Mouse (Mus musculus): ENCODE results near the gene Oard1. TPM values are rescaled to one million over a fixed set of nuclear protein-coding genes. Genes with fewer than 3 reads are reported as not detected.

Oard1 gene
- total RNA-seq, 2 experiments from 2014 or later: 12.9 to 14.3 TPM

DNA sequence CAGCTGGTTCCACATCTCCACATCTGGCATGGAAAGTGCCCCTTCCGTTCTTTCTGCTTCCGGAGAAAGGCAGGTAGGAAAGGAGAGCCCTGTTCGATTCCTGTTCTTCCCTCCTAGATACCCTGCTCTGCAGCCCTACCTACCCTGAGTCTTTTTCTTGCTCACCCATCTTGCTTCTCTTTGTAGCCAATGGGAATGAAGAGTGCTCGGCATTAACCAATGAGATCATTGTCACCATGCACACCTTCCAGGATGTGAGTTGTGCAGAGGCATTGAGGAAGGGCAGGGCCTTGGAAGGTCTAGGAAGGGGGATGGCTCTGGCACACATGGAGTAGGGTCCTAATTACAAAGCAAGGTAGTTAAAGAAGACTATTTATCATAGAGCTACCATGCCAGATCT lies 53.6 kb downstream of the Oard1 start:
- intact Hi-C loops (cut with DNase I): loop anchor here (10.0 kb wide), 1 partner anchor 721 kb away; no protein-coding TSS in a partner anchor

More for the DNA sequence above, 53.6 kb downstream of the Oard1 start:
- no peak for DNase-seq (ENCODE audit: low spot score)

Other genes with a start within 250 kb of the Oard1 start
- not detected for gene A530064D06Rik, start 242.7 kb upstream of the Oard1 start, total RNA-seq (2021)
- gene Trem1, start 177.2 kb upstream of the Oard1 start, total RNA-seq (2021): not detected
- gene Trem3, start 162.2 kb upstream of the Oard1 start, total RNA-seq (2021): not detected
- gene Treml4, start 145.7 kb upstream of the Oard1 start, total RNA-seq (2021): under 1 TPM in 1 of 2 experiments, not detected in 1; 0.28 TPM
- gene Treml2, start 110.5 kb upstream of the Oard1 start, total RNA-seq (2021): under 1 TPM; 0.31 to 0.75 TPM
- gene B430306N03Rik, start 93.9 kb upstream of the Oard1 start, total RNA-seq (2021): under 1 TPM; 0.08 to 0.20 TPM
- gene Trem2, start 63.6 kb upstream of the Oard1 start, total RNA-seq (2021): 1 to 10 TPM; 1.2 TPM
- gene Treml1, start 50.1 kb upstream of the Oard1 start, total RNA-seq (2021): under 1 TPM; 0.26 to 0.92 TPM
- 10 to 100 TPM; 19.6 to 21.4 TPM for gene Nfya, start 108 bp upstream of the Oard1 start, total RNA-seq (2021)
- gene Apobec2, start 22.9 kb downstream of the Oard1 start, total RNA-seq (2021): 100 to 1,000 TPM; 245 to 262 TPM
- gene Tspo2, start 41.5 kb downstream of the Oard1 start, total RNA-seq (2021): 1 to 10 TPM in 1 of 2 experiments, under 1 TPM in 1; 0.91 to 1.2 TPM
- gene Unc5cl, start 44.9 kb downstream of the Oard1 start, total RNA-seq (2021): under 1 TPM; 0.14 to 0.16 TPM